Mouse (Mus musculus) NIH3T3 (cell line): Measurements from ENCODE around the gene Scrn2.

ENCODE experiments used
- DNase-seq: peaks from one replicate; pipeline ENCODE4 v3.0.0-alpha.2; 2012; ENCODE audit warnings: low read depth

Gene Scrn2

DNA sequence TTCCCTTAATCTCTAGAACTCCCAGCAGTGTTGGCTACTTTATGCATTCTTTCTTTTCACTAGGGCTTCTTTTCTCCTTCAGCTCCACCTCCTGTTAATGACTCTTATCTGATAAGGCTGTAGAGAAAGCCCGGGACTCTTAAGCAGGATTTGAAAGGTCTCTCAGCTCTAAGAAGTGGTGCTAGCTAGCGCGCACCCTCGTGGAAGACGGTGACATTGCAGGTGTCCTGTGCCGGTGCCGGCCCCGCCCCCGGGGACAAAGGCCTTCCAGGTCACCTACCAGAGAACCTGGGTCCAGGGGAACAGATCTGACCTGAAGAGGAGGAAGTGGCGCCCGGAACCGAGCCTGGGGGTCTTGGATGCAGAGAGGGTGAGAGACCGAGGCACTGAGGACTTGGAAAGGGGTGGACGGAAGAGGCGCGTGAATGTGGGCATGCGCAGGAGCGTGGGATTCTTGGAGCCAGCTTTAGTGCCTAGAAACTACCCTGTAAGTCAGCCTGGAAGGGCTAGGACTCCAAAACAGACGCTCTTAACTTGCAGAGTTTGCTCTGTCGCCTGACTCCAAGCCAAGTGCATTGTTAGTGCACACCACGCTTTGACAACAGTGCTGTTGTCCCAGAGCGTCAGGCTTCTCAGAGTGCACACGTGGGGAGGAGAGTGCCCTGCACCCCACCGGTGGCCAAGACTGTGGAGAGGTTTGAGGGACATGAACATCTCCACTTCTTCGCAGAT is at the start of gene Scrn2:
Gene Scrn2 (plus strand): TSS at position 253 of the 732 bp plus-strand sequence.
- DNase-seq: peak; percentile 92

DNA sequence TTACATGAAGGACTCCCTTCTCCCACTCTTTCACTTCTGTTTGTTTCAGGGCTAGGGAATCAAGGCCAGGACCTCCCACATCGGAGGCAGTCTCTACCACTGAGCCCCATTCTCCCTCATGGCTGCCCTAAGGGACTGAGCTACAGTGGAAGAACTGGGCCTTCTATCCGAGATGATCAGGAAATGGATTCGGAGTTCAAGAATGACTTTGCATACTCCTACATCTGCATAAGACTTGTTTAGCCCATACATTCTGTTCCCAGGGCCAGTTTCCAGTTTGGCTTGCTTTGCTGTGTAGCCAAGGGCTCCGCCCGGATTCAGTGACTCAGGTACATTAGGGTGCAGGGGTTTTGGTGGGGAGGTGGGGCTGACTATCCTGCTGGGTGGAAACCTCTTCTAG is 49.7 kb upstream of the Scrn2 start:
- DNase-seq: peak; percentile 48

DNA sequence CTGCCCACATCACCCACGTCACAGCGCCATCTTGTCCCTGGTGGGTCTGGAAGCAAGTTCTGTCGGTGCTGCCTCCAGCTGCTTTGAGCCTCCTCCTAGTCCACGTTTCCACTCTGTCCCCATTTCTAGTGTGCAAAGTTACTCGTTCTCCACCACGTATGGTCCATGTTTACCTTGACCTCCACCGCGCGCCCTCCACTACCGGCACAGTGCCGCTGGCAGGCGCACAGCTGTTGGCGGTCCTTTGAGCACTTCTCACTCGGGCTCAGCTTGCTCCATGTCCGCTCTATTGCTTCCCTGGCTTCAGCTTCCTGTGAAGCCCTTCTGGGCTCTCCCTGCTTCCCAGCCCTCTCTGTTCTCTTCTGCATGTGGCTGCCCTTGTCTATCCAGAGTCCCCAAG is 48.3 kb upstream of the Scrn2 start:
- DNase-seq: no peak

DNA sequence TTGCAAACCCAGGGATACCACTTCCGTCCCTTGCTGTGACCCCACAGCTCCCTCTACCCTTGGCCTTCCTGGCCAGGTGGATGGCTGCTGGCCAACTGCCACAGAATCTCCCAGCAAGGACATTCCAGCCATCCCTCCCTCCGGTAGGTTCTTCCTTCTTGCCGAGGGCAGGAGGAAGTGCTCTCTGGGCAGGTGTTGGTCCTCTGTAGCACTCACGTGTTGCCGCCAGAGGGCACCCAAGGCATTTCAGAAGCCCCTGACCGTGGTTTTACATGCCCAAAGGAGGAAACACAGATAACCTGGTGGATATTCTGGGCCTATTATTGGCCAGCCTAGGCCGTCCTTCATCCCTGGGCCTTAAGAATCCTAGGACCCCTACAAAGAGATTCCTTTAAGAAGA is 47.4 kb upstream of the Scrn2 start:
- DNase-seq: peak; percentile 91

DNA sequence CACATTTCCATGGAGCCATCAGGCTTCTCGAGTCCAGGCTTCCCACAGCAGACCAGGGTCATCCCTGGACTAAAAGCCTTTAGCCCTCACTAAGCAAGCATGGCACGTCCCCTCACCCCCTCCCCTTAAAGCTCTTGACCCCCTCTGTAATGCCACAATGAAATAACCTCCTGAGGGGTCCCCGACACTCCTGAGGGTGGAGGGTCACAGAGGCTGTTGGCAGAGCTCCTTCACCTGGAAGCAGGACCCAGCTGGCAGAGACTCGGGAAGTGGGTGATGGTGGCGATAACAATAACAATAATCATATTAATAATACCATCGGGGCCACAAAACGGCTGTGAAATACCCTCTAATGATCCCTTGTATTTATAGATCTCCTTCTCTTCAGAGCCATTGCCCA is 46.9 kb upstream of the Scrn2 start, which contains the start of gene Sp2:
Gene Sp2 (minus strand): TSS at position 101 of the 400 bp plus-strand sequence.
- no peak for DNase-seq

DNA sequence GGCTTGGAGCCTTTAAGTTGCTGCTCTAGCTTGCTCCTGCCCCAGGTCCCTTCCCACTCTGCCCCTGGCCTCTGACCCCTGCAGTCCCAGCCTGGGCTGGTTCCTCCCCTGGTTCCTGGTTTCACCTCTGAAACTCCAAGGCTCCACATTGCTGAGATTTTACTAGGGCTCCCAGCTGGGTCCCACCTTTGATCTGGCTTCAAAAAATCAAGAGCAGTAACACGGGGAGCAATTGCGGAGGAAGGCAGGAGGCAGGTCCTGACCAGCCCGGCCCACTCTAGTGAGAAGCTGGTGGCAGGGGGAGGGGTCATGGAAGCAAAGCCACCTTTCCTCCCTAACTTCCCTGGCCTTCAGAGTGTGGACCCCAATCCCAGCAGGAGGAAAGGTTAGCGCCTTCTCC is 44.8 kb upstream of the Scrn2 start:
- DNase-seq: no peak

DNA sequence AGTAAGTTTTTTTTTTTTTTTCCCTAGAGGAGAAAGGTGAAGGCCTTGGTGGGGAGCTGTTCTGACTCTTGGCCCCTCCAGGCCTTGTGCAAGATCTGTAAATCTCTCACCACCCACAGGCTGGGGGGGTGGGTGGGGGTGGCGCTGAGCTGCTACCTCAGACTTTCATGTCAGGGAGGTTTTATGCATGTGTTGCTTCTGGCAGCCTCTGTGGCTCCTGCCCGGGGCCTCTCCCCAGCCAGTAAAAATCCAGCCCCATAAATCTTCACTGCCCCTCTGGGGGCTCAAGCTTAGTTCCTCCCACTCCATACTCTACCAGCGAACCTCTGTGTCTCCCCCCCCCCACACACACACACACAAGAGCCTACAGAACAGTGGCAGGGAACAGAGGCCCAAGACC is 43.3 kb upstream of the Scrn2 start:
- DNase-seq: no peak

DNA sequence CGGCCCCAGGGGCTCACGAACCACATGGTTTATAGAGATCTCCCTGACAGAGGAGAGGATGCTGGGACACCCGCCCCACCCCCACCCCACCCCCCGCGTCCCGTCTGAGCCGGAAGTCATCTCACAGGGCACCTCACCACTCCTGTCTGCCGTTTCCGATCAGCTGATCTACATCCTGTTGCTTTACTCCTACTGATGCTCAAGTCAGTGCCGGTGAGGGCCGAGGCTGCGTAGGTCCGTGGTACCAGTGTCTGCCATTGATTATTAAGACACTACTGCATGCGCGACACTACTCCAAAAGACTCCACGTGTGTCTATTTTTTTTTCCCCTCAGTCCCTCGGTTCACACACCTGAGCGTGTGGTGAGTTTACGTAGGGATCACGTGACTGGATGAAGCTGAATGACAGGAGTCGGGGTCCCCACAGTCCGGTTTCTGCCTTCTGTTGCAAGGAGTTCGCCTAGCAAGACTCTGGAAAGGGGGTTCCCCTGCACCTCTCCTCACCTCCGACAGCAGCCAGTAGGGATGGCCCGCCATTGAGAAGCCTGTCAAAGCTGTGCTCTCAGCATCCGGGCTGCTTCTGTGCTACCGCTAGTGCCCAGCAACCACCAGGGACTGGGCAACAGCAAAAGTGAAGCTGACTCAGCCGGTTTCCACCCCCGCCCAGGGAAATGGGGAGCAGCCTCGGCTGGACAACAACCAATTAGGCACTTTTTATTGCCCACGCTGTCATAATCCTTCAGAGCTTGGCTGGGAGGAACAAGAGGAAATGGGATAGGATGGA is 41.7 kb upstream of the Scrn2 start:
- peak; percentile 72 for DNase-seq

DNA sequence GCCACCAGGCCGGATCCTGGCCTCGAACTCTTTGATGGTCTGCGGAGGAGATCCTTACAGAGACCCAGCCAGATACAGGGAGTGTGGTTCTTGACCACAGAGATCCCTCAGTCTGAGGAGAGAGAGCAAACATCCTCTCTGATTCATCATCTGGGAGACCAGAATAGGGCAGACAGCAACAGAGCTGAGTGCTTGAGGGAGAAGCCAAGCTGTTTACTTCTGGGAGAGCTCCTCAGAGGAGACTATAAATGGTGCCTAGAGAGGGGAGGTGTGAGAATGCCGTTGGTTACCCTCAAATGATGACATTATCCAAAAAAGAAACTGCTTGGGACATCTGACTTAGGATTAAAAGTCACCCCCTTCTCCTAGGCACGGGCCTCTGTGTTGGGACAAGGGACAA is 38.2 kb upstream of the Scrn2 start:
- DNase-seq: no peak

DNA sequence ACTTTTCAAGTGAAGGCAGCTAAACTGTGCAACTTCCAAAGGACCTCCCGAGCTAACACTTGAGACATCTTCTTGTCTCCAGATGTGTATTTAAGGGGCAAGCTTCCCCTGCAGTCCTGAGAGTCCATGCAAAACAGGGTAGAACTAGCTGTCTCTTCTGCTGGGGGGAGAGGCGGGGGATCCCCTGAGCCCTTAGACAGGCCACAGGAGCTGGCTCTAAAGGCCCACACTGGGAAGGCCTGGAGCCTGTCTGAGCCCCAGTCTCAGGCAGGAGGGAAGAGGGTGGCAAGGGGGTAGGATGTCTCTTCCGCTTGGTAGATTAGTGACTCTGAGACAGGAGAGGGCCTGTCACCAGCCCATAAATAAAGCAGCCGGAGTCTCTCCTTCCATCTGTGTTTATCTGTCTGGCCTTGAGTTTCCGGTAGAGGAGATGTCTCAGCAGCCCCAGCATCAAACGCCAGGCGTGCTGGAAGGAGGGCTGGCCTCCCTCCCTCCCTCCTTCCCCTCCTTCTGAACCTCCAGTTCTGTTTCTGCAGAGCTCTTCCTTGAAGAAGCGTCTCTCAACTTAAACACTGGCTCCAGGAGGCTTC is 36.9 kb upstream of the Scrn2 start:
- no peak for DNase-seq

DNA sequence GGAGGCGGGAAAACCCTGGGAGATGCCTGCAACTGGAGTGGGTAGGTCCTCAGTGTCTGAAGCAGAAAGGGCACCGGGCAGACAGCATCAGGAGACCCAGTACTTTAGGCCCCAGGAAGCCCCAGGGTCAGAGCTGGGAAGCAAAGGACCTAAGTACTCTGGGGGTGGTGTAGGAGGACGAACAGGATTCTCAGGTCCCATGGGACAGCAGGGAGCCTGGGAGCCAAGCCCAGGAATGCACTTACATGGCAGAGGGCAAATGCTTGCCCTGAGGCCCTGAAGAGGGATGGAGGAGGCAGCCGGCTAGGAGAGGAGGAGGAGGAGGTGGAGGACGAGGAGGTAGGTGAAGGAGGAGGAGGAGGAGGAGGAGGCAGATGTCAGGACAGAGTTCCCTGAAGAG is 34.7 kb upstream of the Scrn2 start:
- peak; percentile 70 for DNase-seq

DNA sequence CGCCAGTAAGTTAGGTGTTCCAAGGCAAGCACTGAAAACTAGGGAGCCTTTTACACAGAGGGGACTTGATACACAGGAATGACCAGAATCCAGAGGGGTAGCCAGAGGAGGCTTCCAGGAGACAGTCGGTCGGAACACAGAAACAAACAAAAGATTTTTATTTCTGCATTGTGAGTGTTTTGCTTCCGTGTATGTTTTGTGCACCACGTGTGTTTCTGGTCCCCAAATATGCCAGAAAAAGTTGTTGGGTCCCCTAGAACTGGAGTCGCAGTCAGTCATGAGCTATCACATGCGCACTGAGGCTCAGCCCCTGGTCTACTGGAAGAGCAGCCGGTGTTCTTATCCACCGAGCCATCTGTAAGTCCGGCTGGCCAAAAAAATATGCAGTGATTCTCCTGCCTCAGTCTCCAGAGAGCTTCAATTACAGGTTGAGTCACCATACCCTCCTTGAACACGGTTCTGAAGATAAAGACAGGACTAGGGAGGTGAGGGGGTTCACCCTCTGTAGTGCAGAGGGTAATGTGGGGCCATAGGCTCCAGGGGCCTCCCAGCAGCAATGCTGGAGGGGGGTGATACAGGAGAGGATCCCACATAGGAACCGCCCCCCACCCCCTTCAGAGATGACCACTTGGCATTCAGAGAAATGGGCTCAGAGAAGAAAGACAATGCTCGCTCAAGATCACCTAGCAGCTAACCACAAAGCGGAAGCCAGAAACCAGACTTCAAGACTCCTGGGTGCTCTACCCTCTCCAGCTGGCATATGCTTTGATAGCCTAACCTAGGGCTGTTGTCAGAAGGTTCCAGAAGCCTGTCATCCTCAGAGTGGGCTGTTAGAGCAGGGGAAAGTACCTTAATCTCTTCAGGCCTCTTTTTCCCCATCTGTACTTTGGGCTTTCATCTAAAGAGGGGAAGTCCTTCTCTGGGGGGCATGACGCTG is 33.6 kb upstream of the Scrn2 start:
- no peak for DNase-seq

DNA sequence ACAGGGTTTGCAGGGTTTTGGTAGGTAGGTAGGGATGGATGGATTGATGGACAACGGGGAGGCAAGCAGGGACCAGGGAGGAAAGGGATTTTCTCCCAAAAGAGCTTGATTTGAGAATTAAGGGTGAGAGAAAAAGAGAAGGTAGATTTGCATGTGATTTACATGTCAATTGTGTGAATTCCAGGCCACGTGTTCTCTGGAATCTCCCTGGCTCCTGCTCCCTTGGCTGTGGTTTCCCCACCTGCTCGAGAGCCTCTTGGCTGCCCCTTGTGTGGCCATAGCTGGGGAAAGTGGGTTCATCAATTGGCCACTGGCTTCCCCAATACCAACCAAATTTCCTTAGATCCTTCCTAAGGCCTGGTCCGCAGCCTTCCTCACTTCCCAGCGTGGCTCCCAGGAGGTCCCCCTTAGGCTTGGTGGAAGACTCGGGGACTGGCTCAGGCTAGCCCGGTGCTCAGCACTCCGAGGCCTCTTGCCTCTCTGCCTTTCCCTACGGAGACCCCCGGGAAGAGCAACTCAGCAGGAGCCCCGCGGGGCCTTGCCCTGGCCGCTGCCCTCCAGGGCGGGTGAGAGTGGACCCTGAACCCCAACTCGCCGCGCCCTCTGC is 32.9 kb upstream of the Scrn2 start:
- no peak for DNase-seq

DNA sequence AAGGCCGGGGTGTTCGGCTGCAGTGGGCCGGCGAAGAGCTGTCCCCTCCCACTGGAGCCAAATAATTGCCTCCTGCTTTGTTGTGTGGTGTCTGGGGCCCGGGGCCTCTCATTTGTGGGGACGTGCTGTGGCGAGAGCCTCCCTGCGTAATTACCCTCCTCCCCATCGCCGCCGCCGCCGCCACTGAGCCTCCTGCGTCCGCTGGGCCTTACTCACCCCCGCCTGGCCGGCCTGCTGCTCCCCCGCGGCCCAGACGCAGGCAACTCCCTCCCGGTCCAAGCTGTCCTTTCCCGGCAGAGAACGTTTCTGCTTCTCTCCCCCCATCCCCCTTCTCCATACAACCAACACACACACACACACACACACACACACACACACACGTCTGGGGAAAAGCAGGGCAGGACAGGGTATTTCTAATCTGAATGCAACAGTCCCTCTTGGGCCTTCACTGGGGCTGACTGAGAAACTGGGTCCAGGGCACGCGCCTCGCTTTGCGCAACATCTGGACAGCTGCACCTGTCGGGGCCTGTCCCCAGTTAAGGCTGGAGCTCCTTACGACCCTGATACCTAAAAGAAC is 32.3 kb upstream of the Scrn2 start:
- no peak for DNase-seq

DNA sequence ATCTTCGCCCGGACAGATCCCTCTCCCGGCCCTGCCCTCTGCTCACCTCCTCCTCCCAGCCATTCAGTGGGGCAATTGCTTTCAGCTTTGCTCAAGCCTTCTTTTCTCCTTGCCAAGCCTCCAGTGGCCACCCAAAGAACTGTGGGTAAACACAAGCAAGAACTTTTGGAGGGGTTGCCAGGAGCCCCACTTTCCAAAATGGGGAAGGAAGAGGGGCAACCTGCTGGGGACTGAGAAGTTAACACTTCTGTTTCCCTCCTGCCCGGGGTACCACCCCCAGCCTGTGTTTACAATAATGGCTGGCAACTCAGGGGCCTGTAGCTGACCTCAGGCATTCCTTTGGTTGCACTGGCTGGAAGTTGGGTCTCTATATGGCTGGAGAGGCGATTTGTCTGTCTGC is 26.6 kb upstream of the Scrn2 start:
- DNase-seq: no peak

DNA sequence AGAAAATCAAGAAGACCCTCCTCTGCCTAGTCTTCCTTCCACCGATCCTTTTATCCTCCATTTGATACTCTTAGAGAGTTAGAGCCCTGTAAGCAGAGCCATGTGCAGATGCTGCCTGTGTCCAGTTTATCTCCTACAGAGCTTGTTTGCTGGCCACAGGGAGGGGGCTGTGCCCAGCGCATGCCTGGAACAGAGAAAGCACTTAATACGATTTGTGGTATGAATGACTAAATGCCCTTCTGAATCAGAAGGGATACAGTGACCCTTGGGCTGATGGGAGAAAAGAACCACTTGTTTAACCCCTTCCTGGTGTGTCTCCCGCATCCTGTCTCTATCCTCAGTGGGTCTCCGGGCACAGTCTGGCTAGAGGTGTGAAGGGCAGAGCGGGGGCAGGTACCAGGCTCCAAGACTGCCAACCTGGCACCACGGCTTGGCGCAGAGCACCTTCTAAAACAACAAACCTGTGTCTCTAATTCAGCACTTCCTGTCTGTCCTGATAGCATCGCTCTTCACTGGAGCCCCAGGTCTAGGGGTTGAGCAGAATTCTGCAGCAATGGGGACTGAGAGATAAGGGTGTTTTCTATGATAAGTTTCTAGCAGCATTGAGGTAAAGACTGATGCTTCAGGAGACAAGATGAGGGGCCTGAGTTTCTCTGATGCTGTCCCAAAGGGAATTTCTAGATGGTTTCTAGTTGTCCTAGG is 22.5 kb upstream of the Scrn2 start:
- peak; percentile 80 for DNase-seq

DNA sequence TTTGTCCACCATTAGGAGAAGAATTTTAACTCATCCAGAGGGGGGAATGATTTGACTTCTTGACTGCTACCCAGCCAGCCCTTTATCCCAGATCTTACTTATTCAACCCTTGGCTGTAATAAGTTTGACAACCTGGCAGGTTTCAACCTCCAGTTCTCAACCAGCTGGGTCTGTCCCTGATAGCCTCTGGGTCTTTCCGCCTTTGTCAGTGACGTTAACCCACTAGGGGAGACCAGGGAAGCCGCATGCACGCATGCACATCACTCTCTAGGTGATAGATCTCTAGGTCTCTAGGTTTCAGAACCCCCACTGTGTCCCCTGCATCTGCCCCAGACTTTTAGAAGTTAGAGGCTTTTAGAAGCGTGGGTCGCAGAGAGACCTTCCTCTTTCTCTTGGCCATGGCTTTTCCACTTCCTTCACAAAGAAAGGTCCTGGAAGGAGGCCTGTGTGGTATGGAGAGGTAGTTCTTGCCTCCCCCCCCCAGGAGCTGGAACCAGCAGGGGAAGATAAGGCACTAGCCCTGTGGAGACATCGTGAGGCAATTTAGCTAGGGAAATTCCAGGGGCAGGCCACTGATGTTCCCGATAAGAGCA is 20.4 kb upstream of the Scrn2 start:
- no peak for DNase-seq

DNA sequence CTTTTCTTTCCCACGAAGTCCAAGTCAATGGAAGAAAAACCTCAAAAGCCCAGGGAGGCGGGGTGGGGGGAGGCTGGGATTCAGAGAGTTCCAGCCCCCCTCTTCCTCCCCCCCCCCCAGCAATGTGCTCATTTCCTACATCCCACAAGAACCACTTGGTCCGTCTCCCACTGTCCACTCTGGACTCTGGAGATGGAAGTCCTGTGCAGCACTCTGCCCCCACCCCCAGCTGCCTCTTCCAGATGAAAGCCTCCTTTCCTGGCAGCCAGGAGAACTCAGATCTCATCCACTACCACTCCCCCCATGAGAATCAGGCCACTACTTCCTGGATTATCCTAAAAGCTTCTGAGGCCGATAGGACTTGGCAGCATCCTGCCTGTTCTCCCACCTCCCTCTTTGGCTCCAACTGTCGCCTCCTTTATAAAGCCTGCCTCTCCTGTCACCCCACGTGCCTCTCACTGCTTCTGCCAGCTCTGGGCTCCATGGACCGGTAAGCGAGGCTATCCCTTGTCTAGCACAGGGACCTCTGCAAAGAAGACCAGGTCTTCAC is 16.5 kb upstream of the Scrn2 start, which contains the start of gene Sp6:
Gene Sp6 (plus strand): TSS at position 274 of the 550 bp plus-strand sequence.
- DNase-seq: no peak

DNA sequence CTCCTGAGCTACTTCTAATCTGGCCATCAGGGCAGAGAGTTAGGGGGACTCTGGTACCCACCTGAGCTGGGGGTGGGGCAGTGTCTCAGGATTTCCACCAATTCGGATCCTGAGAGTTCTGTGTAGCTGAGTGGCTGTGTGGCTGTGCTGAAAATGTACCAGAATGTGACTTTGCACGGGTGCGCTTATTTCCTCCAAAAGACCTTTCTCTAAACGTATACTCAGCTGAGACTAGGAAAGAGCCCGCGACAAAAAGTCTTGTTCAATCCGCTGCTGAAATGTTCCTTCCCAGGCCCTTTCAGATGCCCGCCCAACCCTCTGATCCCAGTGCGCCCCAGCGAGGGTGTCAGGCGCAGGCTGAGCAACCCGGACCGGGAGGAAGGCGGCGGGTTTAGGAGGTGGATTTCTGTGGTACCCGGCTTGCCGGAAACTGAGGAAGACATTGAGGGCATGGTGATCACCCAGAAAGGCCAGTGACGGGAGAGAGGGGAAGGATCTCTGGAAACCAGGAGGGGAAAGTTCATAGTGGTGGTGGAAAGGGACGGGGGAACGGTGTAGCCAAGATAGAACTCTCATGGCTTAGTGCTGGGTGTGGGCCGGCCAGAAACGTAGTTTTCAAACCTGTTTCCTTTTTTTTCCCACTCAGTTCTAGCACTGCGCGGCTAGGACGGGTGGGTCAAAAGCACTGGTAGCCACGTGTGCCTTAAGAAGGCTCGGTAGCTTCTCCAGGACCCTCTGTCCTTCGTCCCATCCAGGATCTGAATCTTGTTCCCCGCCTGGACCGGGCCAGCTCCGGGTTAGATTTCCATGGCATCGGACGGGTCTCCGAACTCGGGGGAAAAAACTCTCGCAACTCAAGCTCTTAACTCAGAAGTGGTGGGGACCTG is 11.8 kb upstream of the Scrn2 start:
- DNase-seq: no peak
